Mouse (Mus musculus) sigmoid colon, adult 10 weeks (tissue): Measurements from ENCODE around the gene Ubox5. TPM values are rescaled to one million over a fixed set of nuclear protein-coding genes. Genes with fewer than 3 reads are reported as not detected.

Experiments
- polyA plus RNA-seq: library from polyadenylated mRNA; stranded (reverse); fragments of 350-450 nt; fragmentation: Illumina TruSeq; extraction: RNeasy Lipid Tissue Mini Kit (QIAGEN cat#74804); gene quantifications from one replicate; pipeline ENCODE4 v1.2.3, GENCODE M21; 2014; ENCODE audit warnings: low read depth, low replicate concordance

The Ubox5 gene
- 7.4 TPM for polyA plus RNA-seq

DNA sequence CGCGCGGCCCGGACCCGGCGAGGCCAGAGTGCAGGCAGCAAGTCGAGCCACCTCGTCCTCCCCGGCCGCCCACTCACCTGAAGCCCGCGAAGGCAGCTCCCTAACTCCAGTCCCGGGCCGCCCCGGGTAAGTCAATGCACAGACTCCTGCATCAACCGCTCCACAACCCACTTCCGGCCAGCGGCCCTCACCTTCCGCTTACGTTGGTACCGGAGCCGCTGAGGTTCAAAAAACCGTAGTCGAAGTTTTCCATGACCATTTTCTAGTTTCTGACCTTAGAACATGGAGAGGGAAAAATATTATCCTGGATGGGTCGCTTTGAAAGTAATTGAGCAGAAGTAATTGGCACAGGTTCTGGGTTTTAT lies at the start of gene Ubox5, which contains the start of gene Fastkd5:
Ubox5 (minus strand) TSS at position 200 of the 365 bp plus-strand sequence.
Fastkd5 (minus strand) TSS at position 189 of the 365 bp plus-strand sequence.

DNA sequence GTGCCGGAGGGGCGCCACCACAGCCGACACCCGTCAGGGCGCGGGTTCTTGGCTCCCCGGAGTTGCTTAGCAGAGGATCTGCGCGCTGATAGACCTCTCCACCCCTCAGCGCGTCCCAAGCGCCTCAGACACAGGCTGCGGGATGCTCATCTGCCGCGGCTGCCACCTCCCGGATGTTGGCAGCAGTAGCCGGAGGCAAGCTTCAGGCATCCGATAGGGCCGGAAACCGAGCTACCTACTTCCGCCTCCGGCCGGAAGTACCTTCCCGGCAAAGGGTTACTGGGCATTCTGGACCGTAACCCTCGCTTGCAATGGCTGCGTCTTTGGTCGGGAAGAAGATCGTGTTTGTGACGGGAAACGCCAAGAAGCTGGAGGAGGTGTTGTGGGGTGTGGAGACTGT lies 37.7 kb upstream of the Ubox5 start, which contains the start of gene Itpa:
Itpa (plus strand) TSS at position 52 of the 400 bp plus-strand sequence.

DNA sequence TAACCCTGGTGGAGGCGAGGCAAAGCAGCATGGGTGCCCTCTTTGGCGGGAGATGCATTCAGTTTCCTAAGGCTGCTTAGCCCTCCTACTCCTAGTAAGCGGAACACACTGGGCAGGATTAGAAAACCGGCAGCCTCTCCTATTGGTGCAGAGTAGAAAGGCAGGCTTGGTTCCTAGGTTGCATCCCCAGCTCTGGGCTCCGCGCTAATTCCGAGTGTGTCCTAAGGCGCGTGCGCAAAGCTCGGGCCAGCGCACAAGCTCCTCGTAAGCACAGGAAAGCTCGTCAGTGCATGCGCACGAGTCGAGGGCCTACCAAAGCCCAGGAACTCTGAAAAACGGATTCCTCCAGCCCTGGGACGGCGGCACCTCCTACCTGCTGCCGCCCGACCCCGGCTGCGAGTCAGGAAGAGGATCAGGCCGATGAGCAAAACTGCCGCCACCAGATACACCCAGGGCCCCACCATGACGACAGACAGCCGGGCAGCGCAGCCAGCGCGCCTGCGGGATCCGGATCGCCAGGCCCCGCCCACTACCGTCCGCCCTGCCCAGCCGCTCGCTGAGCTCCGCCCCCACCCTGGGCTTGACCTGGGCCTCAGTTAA lies 34.4 kb upstream of the Ubox5 start, which contains the start of gene Ddrgk1:
Ddrgk1 (minus strand) TSS at position 558 of the 600 bp plus-strand sequence.

DNA sequence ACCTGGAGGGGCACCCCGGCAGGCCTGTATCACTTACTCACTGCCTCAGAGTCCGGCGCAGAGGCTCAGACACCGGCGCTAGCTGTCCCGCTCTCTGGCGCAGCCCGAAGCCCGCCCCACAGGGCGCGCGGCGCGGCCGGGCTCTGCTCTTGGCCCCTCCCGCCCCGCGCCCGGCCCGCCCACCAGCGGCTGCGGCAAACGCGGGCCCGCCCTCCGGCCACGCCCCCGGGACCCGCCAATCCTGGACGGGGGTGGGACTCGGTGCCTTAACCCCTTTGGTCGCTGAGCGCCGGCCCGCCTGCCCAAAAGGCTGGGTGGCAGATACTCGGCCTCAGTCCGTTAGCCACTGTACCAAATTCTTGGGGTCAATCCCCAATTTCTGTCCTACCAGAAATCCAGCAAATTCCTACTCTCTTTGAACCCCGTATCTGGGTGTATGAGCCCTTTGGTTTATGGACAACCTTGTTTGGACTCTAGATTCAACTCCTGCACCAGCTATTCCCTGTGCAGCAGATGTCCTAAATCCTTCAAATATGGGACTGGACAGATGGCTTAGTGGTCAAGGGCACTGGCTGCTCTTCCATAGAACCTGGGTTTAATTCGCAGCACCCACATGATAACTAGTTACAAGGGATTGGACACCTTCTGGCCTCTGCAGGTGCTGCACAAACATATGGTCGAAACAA lies 13.0 kb upstream of the Ubox5 start, which contains the start of gene Lzts3:
Lzts3 (minus strand) TSS at position 120 of the 686 bp plus-strand sequence.

DNA sequence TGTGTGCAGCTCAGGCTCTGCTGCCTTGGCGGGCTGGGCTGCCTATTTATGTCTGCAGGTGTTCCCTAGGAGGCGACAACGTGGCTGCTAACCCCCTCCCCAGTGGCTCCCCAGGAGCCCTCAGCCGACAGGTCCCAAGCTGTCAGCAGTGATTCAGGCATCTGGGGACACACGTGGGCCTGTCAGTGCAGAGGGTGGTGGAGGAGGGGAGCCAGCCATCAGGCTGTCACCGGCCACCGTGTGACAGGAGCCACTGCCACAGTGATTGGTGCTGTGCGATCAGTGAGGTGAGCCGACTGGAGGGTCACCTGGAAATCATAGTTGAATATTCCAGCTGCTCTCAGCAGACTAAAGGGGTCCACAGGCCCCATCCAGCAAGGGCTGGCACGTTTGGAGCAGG lies 47.3 kb downstream of the Ubox5 start, which contains the start of gene Avp:
Avp (minus strand) TSS at position 3 of the 400 bp plus-strand sequence.

GRCm38 (mm10) chr2:130575873-130576272 lies 54.0 kb downstream of the Ubox5 start, which contains the start of gene Oxt:
TSS of gene Oxt (plus strand) at chr2:130576173.

DNA sequence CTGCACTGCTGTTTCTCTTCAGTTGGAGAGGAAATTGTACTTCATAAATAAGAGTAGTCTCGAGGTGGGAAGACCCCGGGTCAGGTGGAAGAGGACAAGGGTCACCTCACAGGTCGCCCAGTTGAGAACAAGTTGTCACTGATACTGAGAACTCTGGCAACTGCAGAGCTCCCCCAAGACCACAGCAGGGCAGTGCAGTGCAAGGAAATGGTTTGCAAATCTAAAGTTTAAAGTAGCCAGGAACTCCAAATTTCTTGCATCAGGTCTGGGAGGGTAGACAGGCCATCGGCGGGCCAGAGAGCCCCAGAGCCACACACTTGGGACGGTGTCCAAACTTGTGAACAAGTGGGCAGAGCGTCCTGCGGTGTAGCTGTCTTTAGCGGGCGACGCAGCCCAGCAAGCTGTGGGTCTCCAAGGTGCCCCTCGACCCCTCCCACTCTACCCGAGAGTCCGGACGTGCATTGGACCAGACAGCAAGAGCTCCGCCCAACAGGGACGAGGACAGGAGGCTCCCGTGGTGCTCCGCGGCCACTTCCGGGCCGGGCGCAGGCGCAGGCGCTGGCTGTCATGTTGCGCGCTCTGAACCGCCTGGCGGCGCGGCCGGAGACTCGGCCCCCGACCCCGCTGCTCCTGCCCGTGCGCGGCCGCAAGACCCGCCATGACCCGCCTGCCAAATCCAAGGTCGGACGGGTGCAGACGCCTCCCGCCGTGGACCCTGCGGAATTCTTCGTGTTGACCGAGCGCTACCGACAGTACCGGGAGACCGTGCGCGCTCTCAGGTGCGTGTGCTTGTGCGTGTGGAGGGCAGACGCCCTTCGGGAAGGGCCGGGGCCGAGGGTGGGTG lies 66.4 kb downstream of the Ubox5 start, which contains the start of gene Mrps26:
Mrps26 (plus strand) TSS at position 531 of the 844 bp plus-strand sequence.

Other genes starting within 250 kb of the Ubox5 start
- 0.28 TPM for gene Cpxm1, start 232.5 kb downstream of the Ubox5 start, polyA plus RNA-seq
- gene Gm28372, start 224.8 kb downstream of the Ubox5 start, polyA plus RNA-seq: not detected
- gene 1700020A23Rik, start 224.8 kb downstream of the Ubox5 start, polyA plus RNA-seq: not detected
- gene Tmem239, start 223.6 kb downstream of the Ubox5 start, polyA plus RNA-seq: not detected
- gene Vps16, start 205.7 kb downstream of the Ubox5 start, polyA plus RNA-seq: 19.0 TPM
- gene Pced1a, start 205.3 kb downstream of the Ubox5 start, polyA plus RNA-seq: 6.6 TPM
- 98.7 TPM for gene Ptpra, start 179.8 kb downstream of the Ubox5 start, polyA plus RNA-seq
- 0.60 TPM for gene Mrps26, start 66.3 kb downstream of the Ubox5 start, polyA plus RNA-seq
- not detected for gene Oxt, start 53.9 kb downstream of the Ubox5 start, polyA plus RNA-seq
- gene Avp, start 47.5 kb downstream of the Ubox5 start, polyA plus RNA-seq: not detected
- 15.0 TPM for gene Fastkd5, start within 50 bp of the Ubox5 start, polyA plus RNA-seq
- 9.0 TPM for gene Lzts3, start 12.8 kb upstream of the Ubox5 start, polyA plus RNA-seq
- 9.3 TPM for gene Ddrgk1, start 34.6 kb upstream of the Ubox5 start, polyA plus RNA-seq
- gene Itpa, start 37.6 kb upstream of the Ubox5 start, polyA plus RNA-seq: 38.8 TPM
- gene Slc4a11, start 67.5 kb upstream of the Ubox5 start, polyA plus RNA-seq: not detected